Mouse (Mus musculus) midbrain, postnatal 0 days (tissue): Measurements from ENCODE around the gene B4galt5. TPM values are rescaled to one million over a fixed set of nuclear protein-coding genes. Genes with fewer than 3 reads are reported as not detected.

ENCODE experiments used
- ATAC-seq: fragments of 200-750 bp; cut with Nextera tagmentation; 2 replicates; pipeline ENCODE4 v1.8.0; 2017; ENCODE audit warnings: moderate number of reproducible peaks, mild to moderate bottlenecking, moderate TSS enrichment, moderate library complexity; ENCODE audit not compliant: low FRiP score
- DNase-seq: peaks from one replicate; pipeline ENCODE4 v3.0.0-alpha.2; 2015; ENCODE audit warnings: low spot score
- H3K27ac ChIP-seq: fragments of 300-500 bp; sonication (generic); 2 replicates; pipeline ENCODE4 v1.5.1; 2014; ENCODE audit warnings: low read depth, mild to moderate bottlenecking, low read length, mixed read lengths
- H3K27me3 ChIP-seq: fragments of 300-500 bp; sonication (generic); 2 replicates; pipeline ENCODE4 v1.6.1; 2014; ENCODE audit warnings: low read length, control low read depth, mixed read lengths; ENCODE audit not compliant: insufficient read depth
- H3K36me3 ChIP-seq: fragments of 300-500 bp; sonication (generic); 2 replicates; pipeline ENCODE4 v1.6.1; 2014; ENCODE audit warnings: low read length, control low read depth, mixed read lengths; ENCODE audit not compliant: insufficient read depth
- H3K4me1 ChIP-seq: fragments of 300-500 bp; sonication (generic); 2 replicates; pipeline ENCODE4 v1.6.1; 2014; ENCODE audit warnings: mild to moderate bottlenecking, control low read depth, antibody characterized with exemption, low read length, mixed read lengths; ENCODE audit not compliant: insufficient read depth
- H3K4me2 ChIP-seq: fragments of 300-500 bp; sonication (generic); 2 replicates; pipeline ENCODE4 v1.6.1; 2014; ENCODE audit warnings: low read depth, mild to moderate bottlenecking, low read length, mixed read lengths; ENCODE audit not compliant: poor library complexity, severe bottlenecking
- H3K4me3 ChIP-seq: fragments of 300-500 bp; sonication (generic); 2 replicates; pipeline ENCODE4 v1.5.1; 2014; ENCODE audit warnings: low read depth, mild to moderate bottlenecking, low read length, moderate library complexity
- H3K9ac ChIP-seq: fragments of 300-500 bp; sonication (generic); replicated peaks from 2 replicates; pipeline ENCODE4 v1.6.1; 2014; ENCODE audit warnings: mild to moderate bottlenecking, low read length, moderate library complexity, mixed read lengths; ENCODE audit not compliant: poor library complexity, severe bottlenecking
- H3K9me3 ChIP-seq: fragments of 300-500 bp; sonication (generic); 2 replicates; pipeline ENCODE4 v1.6.1; 2016; ENCODE audit warnings: low read length, control low read depth
- CTCF ChIP-seq: IDR thresholded peaks from 2 replicates; pipeline ENCODE4 v1.5.1; 2016; ENCODE audit warnings: antibody characterized with exemption, mild to moderate bottlenecking
- WGBS: fragments of 180-500 bp; shearing (Covaris S2); extraction: QIAGEN DNeasy Blood & Tissue Kit; methylation state at CpG from one replicate; pipeline ENCODE4 v1.1.7; 2014; 5-methylcytosine and 5-hydroxymethylcytosine counted together
- polyA plus RNA-seq: library from polyadenylated mRNA; unstranded; fragments of >200 nt; fragmentation: Nextera tagmentation; extraction: Ambion mirVana; gene quantifications from 2 replicates; pipeline ENCODE4 v1.2.1, GENCODE M21; 2015
- total RNA-seq: library from RNA; depleted of rRNA; stranded (reverse); fragments of >200 nt; gene quantifications from 2 replicates; pipeline ENCODE4 v1.2.3, GENCODE M21; 2014

Gene B4galt5
- total and polyA plus RNA-seq, 2 experiments from 2014 or later = 35.6 to 88.3 TPM

- WGBS = 89% methylated on average over 13 of the region's 13 CpGs
- no peaks in the 10 kb centered on the region for H3K36me3 ChIP-seq
- H3K4me1 ChIP-seq = no peaks in the 10 kb centered on the region
- H3K4me2 ChIP-seq = no peak overlapping the region
- no peak overlapping the region for H3K9ac ChIP-seq
- no peak overlapping the region for H3K4me3 ChIP-seq
- H3K27ac ChIP-seq = no peak overlapping the region
- ATAC-seq (no peak), DNase-seq (no peak)
- no peaks in the 10 kb centered on the region for H3K9me3 ChIP-seq
- TF ChIP-seq CTCF = no peak
- no peaks in the 10 kb centered on the region for H3K27me3 ChIP-seq
Measured at GRCm38 (mm10) chr2:167273206-167273740, 75.7 kb downstream of the B4galt5 start.

DNA sequence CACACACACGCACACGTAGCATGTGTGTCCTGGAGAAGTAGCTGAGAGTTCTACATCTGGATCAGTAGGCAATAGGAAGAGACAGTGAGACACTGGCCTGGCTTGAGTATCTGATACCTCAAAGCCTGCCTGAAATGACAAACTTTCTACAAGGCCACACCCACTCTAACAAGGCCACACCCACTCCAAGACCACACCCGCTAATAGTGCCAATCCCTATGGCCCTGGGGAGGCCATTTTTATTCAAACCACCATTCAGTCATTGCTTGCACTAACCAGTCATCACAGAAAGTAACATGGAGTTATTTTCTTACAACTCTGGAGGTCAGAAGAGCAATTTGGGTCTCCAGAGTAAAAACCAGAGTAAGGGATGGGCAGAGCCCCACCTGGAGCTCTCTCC lies 76.3 kb downstream of the B4galt5 start:
- H3K4me1 ChIP-seq = no peaks in the 10 kb centered on the region
- H3K9me3 ChIP-seq = no peaks in the 10 kb centered on the region
- H3K9ac ChIP-seq = no peak overlapping the region
- 89% methylated on average over 3 of the region's 3 CpGs for WGBS
- H3K36me3 ChIP-seq = no peaks in the 10 kb centered on the region
- no peak for DNase-seq
- H3K4me2 ChIP-seq = no peak overlapping the region
- no peak for TF ChIP-seq CTCF
- no peak overlapping the region for H3K27ac ChIP-seq
- no peak for ATAC-seq
- H3K4me3 ChIP-seq = no peak overlapping the region
- H3K27me3 ChIP-seq = no peaks in the 10 kb centered on the region

DNA sequence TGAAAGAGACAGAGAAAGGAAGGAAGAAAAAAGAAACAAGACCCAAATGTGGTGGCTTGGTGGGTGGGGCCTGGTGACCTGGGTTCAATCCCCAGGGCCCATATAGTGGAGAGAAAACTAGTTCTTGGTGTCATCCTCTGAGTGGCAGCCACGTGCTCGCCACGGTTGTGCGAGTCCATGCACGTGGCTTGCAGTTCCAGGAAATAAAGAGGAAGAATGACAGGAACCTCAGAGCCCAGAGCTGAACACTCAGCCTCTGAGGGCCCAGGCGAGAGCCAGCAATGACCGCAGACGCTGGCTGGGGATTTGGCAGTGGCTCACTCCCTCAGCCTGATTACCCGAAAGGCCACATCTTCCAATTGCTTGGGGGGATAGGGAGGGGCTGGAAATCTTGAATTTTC lies 77.9 kb downstream of the B4galt5 start:
- H3K27ac ChIP-seq = no peak overlapping the region
- no peak overlapping the region for H3K4me3 ChIP-seq
- no peaks in the 10 kb centered on the region for H3K36me3 ChIP-seq
- no peak for DNase-seq
- no peak for TF ChIP-seq CTCF
- no peaks in the 10 kb centered on the region for H3K9me3 ChIP-seq
- no peaks in the 10 kb centered on the region for H3K4me1 ChIP-seq
- H3K4me2 ChIP-seq = no peak overlapping the region
- H3K27me3 ChIP-seq = no peaks in the 10 kb centered on the region
- no peak for ATAC-seq
- WGBS = 80% methylated on average over 9 of the region's 9 CpGs
- no peak overlapping the region for H3K9ac ChIP-seq

DNA sequence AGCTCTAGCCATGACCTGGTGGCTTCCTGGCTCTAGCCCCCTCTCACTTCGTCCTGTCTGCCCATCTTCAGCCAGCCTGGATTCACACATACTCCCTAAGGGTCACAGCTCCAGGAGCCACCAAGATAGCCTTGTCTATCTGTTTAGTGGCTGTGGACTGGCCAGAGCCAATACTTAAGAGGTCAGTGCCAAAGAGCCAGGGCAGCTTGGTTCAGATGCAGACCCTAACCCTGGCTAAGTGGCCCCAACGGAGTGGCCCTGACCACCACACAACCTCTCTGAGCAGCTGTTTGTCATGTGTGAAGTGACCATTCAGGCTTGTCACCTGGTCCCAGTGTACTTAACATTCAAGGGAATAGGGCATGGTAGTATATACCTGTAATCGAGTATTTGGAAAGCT lies 78.5 kb downstream of the B4galt5 start:
- no peaks in the 10 kb centered on the region for H3K4me1 ChIP-seq
- H3K36me3 ChIP-seq = no peaks in the 10 kb centered on the region
- DNase-seq (no peak), ATAC-seq (no peak)
- H3K27me3 ChIP-seq = no peaks in the 10 kb centered on the region
- no peak overlapping the region for H3K27ac ChIP-seq
- no peak for TF ChIP-seq CTCF
- H3K4me3 ChIP-seq = no peak overlapping the region
- no peak overlapping the region for H3K4me2 ChIP-seq
- 87% methylated on average over 3 of the region's 3 CpGs for WGBS
- no peak overlapping the region for H3K9ac ChIP-seq
- no peaks in the 10 kb centered on the region for H3K9me3 ChIP-seq

- TF ChIP-seq CTCF = no peak
Measured at GRCm38 (mm10) chr2:167268721-167269120, 80.3 kb downstream of the B4galt5 start.

GRCm38 (mm10) chr2:167268411-167268690 lies 80.6 kb downstream of the B4galt5 start:
- Histone ChIP-seq H3K9ac (no peak overlapping the region), H3K27ac (no peak overlapping the region), H3K4me1 (no peaks in the 10 kb centered on the region), H3K36me3 (no peaks in the 10 kb centered on the region), H3K4me3 (no peak overlapping the region), H3K9me3 (no peaks in the 10 kb centered on the region), H3K4me2 (no peak overlapping the region), H3K27me3 (no peaks in the 10 kb centered on the region)
- no peak for ATAC-seq
- WGBS = 89% methylated on average over 8 of the region's 8 CpGs
- no peak for DNase-seq
- no peak for TF ChIP-seq CTCF

More at GRCm38 (mm10) chr2:167268721-167269120, 80.3 kb downstream of the B4galt5 start:
- Histone ChIP-seq H3K4me2 (no peak overlapping the region), H3K9me3 (no peaks in the 10 kb centered on the region), H3K4me1 (no peaks in the 10 kb centered on the region), H3K27ac (no peak overlapping the region), H3K36me3 (no peaks in the 10 kb centered on the region), H3K4me3 (no peak overlapping the region), H3K27me3 (no peaks in the 10 kb centered on the region), H3K9ac (no peak overlapping the region)
- no peak for DNase-seq
- WGBS = 94% methylated on average over 1 of the region's 1 CpGs
- ATAC-seq = no peak
